Mouse (Mus musculus): ENCODE measurements at regions not wholly inside any gene's neighbourhood (a gene's known extent, or its start where the extent isn't known, plus 50 kb on each side); places are given as distances from the start of the nearest gene placed in this dataset.
"Not testable (repeated sequence)": the region's sequence is repeated elsewhere in the genome, so short reads cannot be mapped to it uniquely, and the experiment has no call there.

- intact Hi-C loops (cut with DNase I), result no loop called here
- no peak for DNase-seq (ENCODE audit: low spot score)
These were observed 174.6 kb downstream of the Wdr11 start for GRCm38 (mm10) chr7:129766087-129766834.

DNA sequence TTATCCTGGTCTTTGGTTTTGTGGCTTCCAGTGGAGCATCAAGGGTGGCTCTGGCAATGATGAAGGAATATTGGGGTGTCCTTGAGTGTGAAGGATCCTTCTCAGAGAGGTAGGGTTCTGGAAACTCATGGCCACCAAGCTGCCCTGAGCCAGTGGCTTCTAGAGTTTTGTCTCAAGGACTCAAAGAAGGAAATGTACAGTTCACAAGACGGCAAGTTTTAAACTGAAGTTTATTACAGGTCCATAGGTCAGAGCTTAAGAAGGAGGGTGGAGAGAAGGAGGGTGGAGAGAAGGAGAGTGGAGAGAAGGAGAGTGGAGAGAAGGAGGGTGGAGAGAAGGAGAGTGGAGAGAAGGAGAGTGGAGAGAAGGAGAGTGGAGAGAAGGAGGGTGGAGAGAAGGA lies 178.0 kb downstream of the Wdr11 start:
- intact Hi-C loops (cut with DNase I); DNase-seq (ENCODE audit: low spot score): not testable (repeated sequence)

GRCm38 (mm10) chr7:129771876-129772275 lies 180.2 kb downstream of the Wdr11 start:
- DNase-seq (ENCODE audit: low spot score), result no peak
- intact Hi-C loops (cut with DNase I), result no loop called here

- intact Hi-C loops (cut with DNase I), result no loop called here
- DNase-seq (ENCODE audit: low spot score), result no peak
These were observed 181.1 kb downstream of the Wdr11 start for GRCm38 (mm10) chr7:129772540-129773331.

DNA sequence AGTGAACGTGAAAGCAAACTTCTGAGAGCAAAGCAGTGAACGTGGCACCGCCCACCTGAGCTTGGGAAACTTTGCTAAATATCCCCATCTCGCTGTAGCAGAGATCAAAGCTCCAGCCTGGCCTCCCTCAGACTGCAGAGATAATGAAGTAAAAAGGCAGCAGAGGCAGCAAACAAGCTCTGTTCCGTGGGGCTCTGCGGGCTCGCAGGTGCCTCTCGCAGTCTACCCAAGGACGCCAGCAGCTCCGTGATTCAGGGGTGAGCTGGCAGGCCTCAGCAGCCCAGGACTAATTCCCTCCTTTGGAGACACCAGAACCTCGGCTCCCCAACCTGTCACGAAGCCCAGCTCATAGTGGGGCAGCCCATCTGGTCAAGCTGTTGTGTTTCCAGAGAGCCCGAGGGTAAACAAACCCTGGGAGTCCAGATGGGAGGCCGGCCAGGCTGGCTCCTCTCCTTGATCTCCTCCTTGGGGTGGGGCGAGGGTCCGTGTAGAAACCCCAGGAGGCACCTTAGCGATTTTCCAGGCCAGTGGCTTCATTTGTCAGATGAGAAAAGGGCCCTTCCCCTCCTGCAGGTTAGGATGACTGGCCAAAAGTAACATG lies 182.7 kb downstream of the Wdr11 start:
- DNase-seq (ENCODE audit: low spot score), result no peak
- intact Hi-C loops (cut with DNase I), result no loop called here

DNA sequence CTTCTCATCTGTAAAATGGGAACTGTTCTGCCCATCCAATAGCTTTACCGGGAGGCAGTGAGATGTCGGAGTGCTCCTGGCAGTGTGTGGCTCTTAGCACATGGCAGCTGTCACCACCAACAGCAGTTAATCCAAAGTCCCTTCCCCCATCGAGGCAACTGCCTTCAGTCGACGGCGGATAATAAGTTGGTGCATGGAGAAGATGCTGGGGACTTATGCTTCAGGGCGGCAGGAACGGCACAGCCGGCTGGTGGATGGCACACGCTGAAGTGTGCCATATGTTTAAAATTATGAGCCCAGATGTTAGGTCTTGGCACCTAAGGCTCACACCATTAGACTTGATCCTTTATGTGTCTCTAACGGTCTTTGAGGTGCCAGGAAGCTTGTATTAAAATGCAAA lies 183.5 kb downstream of the Wdr11 start:
- DNase-seq (ENCODE audit: low spot score), result no peak
- intact Hi-C loops (cut with DNase I), result no loop called here

GRCm38 (mm10) chr7:129778842-129779421 lies 187.3 kb downstream of the Wdr11 start:
- intact Hi-C loops (cut with DNase I), result no loop called here
- no peak for DNase-seq (ENCODE audit: low spot score)

DNA sequence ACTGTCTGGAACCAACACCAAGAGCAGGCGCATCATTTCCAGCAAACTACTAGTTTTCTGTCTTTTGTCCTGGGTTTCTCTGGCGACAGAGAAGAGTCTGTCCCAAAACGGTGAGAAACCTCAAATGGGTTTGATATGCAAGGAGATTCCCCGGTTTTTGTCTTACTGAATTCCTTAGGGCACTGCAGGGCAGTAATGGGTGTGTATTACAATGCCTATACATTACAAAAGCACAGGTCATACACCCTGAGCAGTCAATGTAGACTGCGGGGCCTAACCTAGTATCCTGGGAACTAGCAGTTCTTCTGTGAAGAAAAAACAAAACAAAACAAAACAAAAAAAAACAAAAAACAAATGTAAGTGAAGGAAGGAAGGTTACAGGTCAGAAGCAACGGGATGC lies 188.3 kb downstream of the Wdr11 start:
- DNase-seq (ENCODE audit: low spot score), result no peak
- intact Hi-C loops (cut with DNase I), result no loop called here

DNA sequence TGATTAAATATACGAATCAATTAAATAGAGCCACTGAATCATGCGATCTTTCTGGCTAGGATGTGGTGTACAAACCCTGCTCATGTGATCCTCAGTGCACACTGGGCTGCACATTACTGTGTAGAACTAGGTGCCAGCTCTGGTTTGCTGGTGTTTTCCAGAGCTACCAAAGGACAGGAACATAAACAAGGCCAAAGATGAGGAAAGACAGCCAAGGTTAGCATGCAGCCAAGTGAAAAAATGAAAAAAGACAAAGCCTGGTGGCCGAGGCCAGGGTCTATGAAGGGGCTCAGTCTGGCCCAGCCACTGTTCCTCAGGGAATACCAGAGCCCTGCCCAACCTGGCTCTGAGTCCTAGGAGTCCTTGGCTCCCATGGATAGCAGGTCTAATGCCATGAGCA lies 190.1 kb downstream of the Wdr11 start:
- DNase-seq (ENCODE audit: low spot score), result no peak
- intact Hi-C loops (cut with DNase I), result no loop called here

- intact Hi-C loops (cut with DNase I), result no loop called here
- no peak for DNase-seq (ENCODE audit: low spot score)
These were observed 193.3 kb downstream of the Wdr11 start for GRCm38 (mm10) chr7:129784966-129785365.

- intact Hi-C loops (cut with DNase I), result no loop called here
- no peak for DNase-seq (ENCODE audit: low spot score)
These were observed 195.3 kb downstream of the Wdr11 start for GRCm38 (mm10) chr7:129787011-129787410.

GRCm38 (mm10) chr7:129787736-129788135 lies 196.1 kb downstream of the Wdr11 start:
- no peak for DNase-seq (ENCODE audit: low spot score)
- intact Hi-C loops (cut with DNase I), result no loop called here

- intact Hi-C loops (cut with DNase I), result no loop called here
- DNase-seq (ENCODE audit: low spot score), result no peak
These were observed 197.8 kb downstream of the Wdr11 start for GRCm38 (mm10) chr7:129789461-129789860.

DNA sequence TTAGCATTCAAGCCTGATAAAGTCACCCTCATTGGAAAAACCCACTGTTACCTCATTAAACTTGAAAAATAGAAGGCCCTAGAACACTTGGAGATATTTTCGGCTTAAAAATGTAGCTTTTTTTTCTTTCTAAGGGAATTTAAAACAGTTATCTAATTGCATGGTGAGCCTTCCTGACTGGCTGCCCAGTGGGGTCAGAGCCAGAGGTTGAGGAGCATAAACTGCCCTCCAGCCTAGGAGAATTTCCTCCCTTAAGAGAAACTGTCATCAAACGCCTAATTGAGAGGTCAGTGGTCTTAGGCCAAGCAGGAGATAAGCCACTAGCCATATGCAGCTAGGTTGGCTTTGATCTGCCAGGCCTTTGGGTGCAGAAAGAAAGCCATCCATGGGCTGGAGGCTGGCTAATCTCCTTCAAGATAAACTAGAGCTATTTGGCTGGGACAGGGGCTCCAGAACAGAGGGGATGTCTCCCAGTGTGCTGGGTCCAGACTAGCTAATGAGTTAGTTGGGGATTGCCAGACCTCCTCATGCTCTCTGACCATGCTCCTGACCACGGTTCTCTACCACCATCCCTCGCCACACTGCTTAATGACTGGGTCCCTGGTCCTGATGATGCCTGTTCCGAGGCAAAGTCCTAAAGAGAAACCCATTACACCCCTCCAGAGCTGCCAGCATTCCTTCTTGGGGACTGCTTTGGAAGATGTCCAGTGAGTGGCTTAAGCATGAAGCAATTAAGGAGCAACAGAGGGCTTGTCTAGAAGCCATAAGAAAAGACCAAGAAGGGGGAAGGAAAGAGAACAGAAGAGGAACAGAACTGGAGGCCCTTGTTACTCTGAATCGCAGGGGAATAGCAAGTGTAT lies 199.2 kb downstream of the Wdr11 start:
- intact Hi-C loops (cut with DNase I), result no loop called here
- DNase-seq (ENCODE audit: low spot score), result peak; percentile 40

DNA sequence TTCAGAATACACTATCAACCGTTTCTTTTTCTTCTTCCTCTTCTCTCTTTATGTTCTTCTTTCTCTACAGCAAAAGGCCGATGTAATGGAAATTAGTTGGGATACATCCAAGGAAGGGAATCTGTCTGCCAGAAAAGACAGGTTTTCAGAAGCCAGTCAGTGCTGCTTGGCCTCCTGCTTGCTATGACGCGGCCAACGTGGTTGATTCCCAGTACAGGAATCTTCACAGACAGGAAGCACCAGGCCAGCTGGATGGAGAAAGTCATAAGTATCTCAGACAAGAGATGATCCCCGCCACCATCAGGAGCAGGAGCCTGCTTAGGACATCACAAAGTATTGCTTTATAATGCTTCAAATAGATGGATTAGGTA lies 199.8 kb downstream of the Wdr11 start:
- no peak for DNase-seq (ENCODE audit: low spot score)
- intact Hi-C loops (cut with DNase I), result no loop called here

DNA sequence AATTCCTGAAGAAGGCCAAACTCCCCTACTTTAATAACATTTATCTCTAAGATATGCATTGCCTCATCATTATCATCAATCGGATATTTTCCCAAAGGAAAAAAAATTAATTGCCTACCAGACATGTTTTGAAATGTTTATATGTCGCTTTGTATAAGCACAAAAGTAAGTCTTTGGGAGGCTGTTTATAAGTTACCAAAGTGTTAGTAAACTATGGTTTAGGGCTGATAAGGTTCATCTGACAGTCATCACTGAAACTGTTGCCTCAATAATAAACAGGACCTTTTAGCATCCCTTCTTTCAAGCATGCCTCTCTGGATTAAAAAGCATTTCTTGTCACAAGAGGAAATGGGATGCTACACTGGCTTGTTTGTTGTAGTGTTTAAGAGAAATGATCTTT lies 202.1 kb downstream of the Wdr11 start:
- intact Hi-C loops (cut with DNase I), result no loop called here
- DNase-seq (ENCODE audit: low spot score), result no peak

- DNase-seq (ENCODE audit: low spot score), result no peak
- intact Hi-C loops (cut with DNase I), result no loop called here
These were observed 202.6 kb downstream of the Wdr11 start for GRCm38 (mm10) chr7:129794276-129794675.

DNA sequence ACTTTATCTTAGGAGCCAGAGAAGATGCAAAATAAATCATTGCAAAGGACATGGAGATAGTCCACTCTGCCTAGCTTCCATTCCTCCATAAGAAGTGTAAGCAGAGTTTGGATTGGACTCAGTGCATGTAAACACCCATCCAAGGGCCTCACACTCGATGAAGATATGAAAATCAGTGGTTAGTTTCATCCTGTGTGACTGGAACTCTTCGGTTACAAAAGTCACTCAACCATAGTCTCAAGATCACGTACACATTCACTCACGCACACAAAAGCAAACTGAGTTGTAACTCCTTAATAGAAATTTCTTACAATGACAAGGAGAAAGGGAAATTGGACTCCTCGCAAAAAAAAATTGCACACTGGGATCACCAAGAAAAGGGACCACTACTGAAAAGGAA lies 206.9 kb downstream of the Wdr11 start:
- DNase-seq (ENCODE audit: low spot score), result no peak
- intact Hi-C loops (cut with DNase I), result no loop called here

DNA sequence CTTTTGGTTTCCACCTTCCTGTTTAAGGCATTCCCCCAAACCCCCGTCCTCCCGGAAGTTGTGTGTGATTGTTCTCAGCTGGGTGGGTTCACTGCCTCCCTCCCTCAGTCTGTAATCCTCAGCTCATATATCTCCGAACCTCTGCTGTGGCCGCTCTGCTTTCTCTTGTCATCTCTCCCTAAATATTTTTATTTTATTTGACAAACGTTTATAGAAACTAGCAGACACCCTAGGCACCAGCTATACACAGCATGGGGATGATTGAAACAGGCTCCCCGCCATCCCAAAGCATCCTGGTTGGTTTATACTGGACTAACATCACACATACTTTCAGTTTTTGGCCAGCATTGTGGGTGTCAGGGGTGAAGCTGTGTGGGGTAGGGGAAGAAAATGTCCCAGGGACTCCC lies 208.8 kb downstream of the Wdr11 start:
- no peak for DNase-seq (ENCODE audit: low spot score)
- intact Hi-C loops (cut with DNase I), result no loop called here

- peak; percentile 30 for DNase-seq (ENCODE audit: low spot score)
- intact Hi-C loops (cut with DNase I), result no loop called here
These were observed 209.8 kb downstream of the Wdr11 start for GRCm38 (mm10) chr7:129801431-129801847.

All from heart, postnatal 25 days (tissue).